Mouse (Mus musculus): ENCODE measurements around the gene Iqsec1.

DNA sequence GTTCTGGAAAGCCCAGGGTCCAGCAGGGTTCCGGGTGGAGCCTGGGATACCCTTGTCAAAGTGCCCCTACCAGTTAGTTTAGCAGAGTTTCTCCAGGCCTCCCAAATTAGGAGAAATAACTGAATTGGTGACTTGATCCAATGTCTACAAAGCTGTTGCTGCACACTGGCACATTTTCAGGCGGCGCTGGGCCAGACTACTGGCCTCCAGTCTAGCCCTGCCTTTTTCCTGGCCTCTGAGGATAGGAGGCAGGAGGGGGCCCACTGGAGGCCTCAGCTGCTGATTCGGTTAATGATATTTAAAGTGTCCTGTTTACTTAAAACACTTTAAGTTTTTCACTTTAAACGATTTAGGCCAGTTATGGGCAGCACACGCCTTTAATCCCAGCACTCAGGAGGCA is 364.3 kb downstream of the Iqsec1 start:
- TF ChIP-seq CTCF (IDR thresholded peaks at IDR 0.05; ENCODE audit: insufficient read depth, low read length) (no peak), POLR2A (IDR thresholded peaks at IDR 0.05; ENCODE audit: borderline replicate concordance, extremely low read depth, low read depth, low read length) (no peak)
